Mouse (Mus musculus) embryonic facial prominence, embryonic 10.5 days (tissue): ENCODE data around the gene Hps4. TPM values are rescaled to one million over a fixed set of nuclear protein-coding genes. Genes with fewer than 3 reads are reported as not detected.

Experiments used
- DNase-seq: peaks from one replicate; pipeline ENCODE4 v3.0.0-alpha.2; 2017; ENCODE audit warnings: low spot score
- H3K27ac ChIP-seq: fragments of 300-500 bp; sonication (generic); replicated peaks from 2 replicates; pipeline ENCODE4 v1.5.1; 2016; ENCODE audit warnings: mild to moderate bottlenecking
- H3K27me3 ChIP-seq: fragments of 300-500 bp; sonication (generic); replicated peaks from 2 replicates; pipeline ENCODE4 v1.6.1; 2016; ENCODE audit warnings: low read depth, mild to moderate bottlenecking; ENCODE audit not compliant: poor library complexity, severe bottlenecking
- H3K36me3 ChIP-seq: fragments of 300-500 bp; sonication (generic); replicated peaks from 2 replicates; pipeline ENCODE4 v1.6.1; 2016; ENCODE audit warnings: mild to moderate bottlenecking, moderate library complexity
- H3K4me1 ChIP-seq: fragments of 300-500 bp; sonication (generic); 2 replicates; pipeline ENCODE4 v1.6.1; 2016
- H3K4me3 ChIP-seq: fragments of 300-500 bp; sonication (generic); 2 replicates; pipeline ENCODE4 v1.5.1; 2016; ENCODE audit warnings: mild to moderate bottlenecking, moderate library complexity
- H3K9me3 ChIP-seq: fragments of 300-500 bp; sonication (generic); 2 replicates; pipeline ENCODE4 v1.6.1; 2016; ENCODE audit warnings: mild to moderate bottlenecking
- WGBS: fragments of 180-500 bp; shearing (Covaris S2); methylation state at CpG from one replicate; pipeline ENCODE4 v1.1.7; 2016; 5-methylcytosine and 5-hydroxymethylcytosine counted together
- polyA plus RNA-seq: library from polyadenylated mRNA; unstranded; fragments of >200 nt; fragmentation: Nextera tagmentation; extraction: Ambion mirVana; gene quantifications from 2 replicates; pipeline ENCODE4 v1.2.1, GENCODE M21; 2016

Gene Hps4
- polyA plus RNA-seq, 1 experiment from 2014 or later: 36.1 TPM

GRCm38 (mm10) chr5:112356322-112356721, 13.4 kb downstream of the Hps4 start:
- no peaks in the 10 kb centered on the region for H3K27me3 ChIP-seq
- peaks cover 85% of the 10 kb centered on the region for H3K36me3 ChIP-seq
- H3K4me1 ChIP-seq: 0 out of 2 replicates have a peak, but pooled peaks cover 3% of the 10 kb centered on the region
- no peak overlapping the region for H3K4me3 ChIP-seq
- no peaks in the 10 kb centered on the region for H3K9me3 ChIP-seq
- no peak for DNase-seq
- WGBS: 93% methylated on average over 9 of the region's 9 CpGs
- H3K27ac ChIP-seq: no peak overlapping the region

GRCm38 (mm10) chr5:112359520-112359919, 16.6 kb downstream of the Hps4 start:
- H3K4me3 ChIP-seq: no peak overlapping the region
- no peak overlapping the region for H3K27ac ChIP-seq
- H3K4me1 ChIP-seq: peaks cover 11% of the 10 kb centered on the region; the same call in 1 of the 2 replicates
- no peaks in the 10 kb centered on the region for H3K27me3 ChIP-seq
- WGBS: 91% methylated on average over 4 of the region's 4 CpGs
- H3K36me3 ChIP-seq: peaks cover 82% of the 10 kb centered on the region
- DNase-seq: no peak
- H3K9me3 ChIP-seq: no peaks in the 10 kb centered on the region

DNA sequence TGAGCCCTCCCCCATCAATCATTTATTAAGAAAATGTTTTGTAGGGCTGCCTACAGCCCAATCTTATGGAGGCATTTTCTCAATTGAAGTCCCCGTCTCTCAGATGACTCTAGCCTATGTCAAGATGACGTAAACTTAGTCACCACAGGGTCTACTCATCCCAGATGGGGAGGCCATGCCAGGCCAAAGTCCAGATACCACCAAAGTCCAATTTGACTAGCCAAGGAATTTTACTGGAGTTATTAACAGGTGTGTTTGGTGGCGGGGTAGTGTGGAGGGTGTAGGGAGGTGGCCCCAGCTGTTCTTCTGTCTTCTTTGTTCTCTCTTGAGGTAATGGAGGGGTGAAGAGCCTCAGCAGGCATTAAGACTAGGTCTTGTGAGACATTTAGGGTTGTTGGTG, 17.2 kb downstream of the Hps4 start:
- 93% methylated on average over 3 of the region's 3 CpGs for WGBS
- H3K36me3 ChIP-seq: peaks cover 82% of the 10 kb centered on the region
- no peaks in the 10 kb centered on the region for H3K27me3 ChIP-seq
- no peaks in the 10 kb centered on the region for H3K9me3 ChIP-seq
- H3K4me3 ChIP-seq: no peak overlapping the region
- H3K27ac ChIP-seq: no peak overlapping the region
- H3K4me1 ChIP-seq: peaks cover 15% of the 10 kb centered on the region; the same call in 1 of the 2 replicates
- no peak for DNase-seq

DNA sequence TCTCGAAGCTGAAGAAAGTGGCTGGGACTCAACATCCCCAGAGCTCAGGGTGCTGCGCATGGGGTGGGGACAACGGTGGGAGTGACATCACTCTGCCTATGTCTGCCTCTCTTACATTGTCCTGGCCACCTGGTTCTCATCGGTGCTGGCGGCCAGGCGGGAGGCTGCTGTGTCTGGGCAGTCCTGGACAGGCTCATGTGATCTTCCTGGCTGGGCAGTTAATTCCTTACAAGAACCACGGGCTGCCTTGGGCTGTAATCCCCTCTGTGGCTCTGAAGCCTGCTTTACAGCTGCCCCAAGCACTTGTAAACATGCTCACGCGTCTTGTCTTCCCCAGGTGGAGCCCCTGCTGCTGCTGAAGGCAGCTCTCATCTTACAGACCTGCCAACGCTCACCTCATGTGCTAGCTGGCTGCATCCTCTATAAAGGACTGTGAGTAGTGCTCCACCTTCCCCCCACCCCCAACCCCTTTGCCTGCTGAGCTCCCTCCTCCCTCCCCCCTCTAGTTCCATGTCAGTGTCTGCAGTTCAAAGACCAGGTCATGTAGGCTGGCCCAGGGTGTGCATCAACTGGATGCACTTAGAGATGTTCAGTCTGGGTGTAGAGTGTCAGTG, 21.4 kb downstream of the Hps4 start:
- WGBS: 64% methylated on average over 10 of the region's 10 CpGs
- H3K4me3 ChIP-seq: no peak overlapping the region
- no peaks in the 10 kb centered on the region for H3K9me3 ChIP-seq
- no peak for DNase-seq
- no peak overlapping the region for H3K27ac ChIP-seq
- peaks cover 86% of the 10 kb centered on the region for H3K36me3 ChIP-seq
- H3K27me3 ChIP-seq: no peaks in the 10 kb centered on the region
- H3K4me1 ChIP-seq: peaks cover 11% of the 10 kb centered on the region; the same call in 1 of the 2 replicates

GRCm38 (mm10) chr5:112366879-112367278, 24.0 kb downstream of the Hps4 start:
- Histone ChIP-seq H3K27me3 (no peaks in the 10 kb centered on the region), H3K4me3 (no peak overlapping the region), H3K4me1 (peaks cover 15% of the 10 kb centered on the region), H3K36me3 (peaks cover 96% of the 10 kb centered on the region), H3K27ac (no peak overlapping the region), H3K9me3 (no peaks in the 10 kb centered on the region)
- WGBS: 95% methylated on average over 6 of the region's 6 CpGs
- no peak for DNase-seq

GRCm38 (mm10) chr5:112367338-112367737, 24.5 kb downstream of the Hps4 start:
- peaks cover 96% of the 10 kb centered on the region for H3K36me3 ChIP-seq
- 86% methylated on average over 4 of the region's 4 CpGs for WGBS
- no peak overlapping the region for H3K4me3 ChIP-seq
- peaks cover 20% of the 10 kb centered on the region for H3K4me1 ChIP-seq
- H3K9me3 ChIP-seq: no peaks in the 10 kb centered on the region
- H3K27me3 ChIP-seq: no peaks in the 10 kb centered on the region
- H3K27ac ChIP-seq: no peak overlapping the region
- no peak for DNase-seq

GRCm38 (mm10) chr5:112367929-112368328, 25.0 kb downstream of the Hps4 start:
- H3K36me3 ChIP-seq: peaks cover 96% of the 10 kb centered on the region
- 90% methylated on average over 12 of the region's 12 CpGs for WGBS

GRCm38 (mm10) chr5:112368666-112369065, 25.8 kb downstream of the Hps4 start:
- Histone ChIP-seq H3K9me3 (no peaks in the 10 kb centered on the region), H3K4me1 (peaks cover 22% of the 10 kb centered on the region), H3K36me3 (peaks cover 96% of the 10 kb centered on the region), H3K27ac (no peak overlapping the region), H3K27me3 (no peaks in the 10 kb centered on the region), H3K4me3 (no peak overlapping the region)
- no peak for DNase-seq
- WGBS: 95% methylated on average over 10 of the region's 10 CpGs

More at GRCm38 (mm10) chr5:112367929-112368328, 25.0 kb downstream of the Hps4 start:
- DNase-seq: no peak
- Histone ChIP-seq H3K9me3 (no peaks in the 10 kb centered on the region), H3K27me3 (no peaks in the 10 kb centered on the region), H3K4me1 (peaks cover 22% of the 10 kb centered on the region), H3K4me3 (no peak overlapping the region), H3K27ac (no peak overlapping the region)

DNA sequence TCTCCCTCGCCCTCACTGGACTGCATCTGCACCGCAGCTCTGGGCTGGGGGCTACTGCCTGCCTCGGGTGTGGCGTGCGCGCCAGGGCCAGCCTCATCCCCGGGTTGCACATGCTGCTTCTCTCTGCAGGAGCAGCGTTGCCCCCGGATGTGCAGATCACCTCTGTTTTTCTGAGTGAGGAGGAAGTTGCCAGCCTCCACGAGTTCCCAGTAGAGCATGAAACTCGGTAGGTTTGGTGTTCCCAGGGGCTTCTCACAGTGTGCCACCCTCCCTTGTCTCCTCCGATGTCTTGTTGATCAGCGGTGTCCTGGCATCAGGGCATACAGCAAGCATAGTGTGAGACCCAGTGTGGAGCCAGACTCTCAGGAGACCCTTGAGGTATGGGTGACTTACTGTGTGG, 26.4 kb downstream of the Hps4 start:
- no peak for DNase-seq
- no peak overlapping the region for H3K4me3 ChIP-seq
- H3K9me3 ChIP-seq: no peaks in the 10 kb centered on the region
- H3K27me3 ChIP-seq: no peaks in the 10 kb centered on the region
- no peak overlapping the region for H3K27ac ChIP-seq
- WGBS: 90% methylated on average over 13 of the region's 13 CpGs
- H3K4me1 ChIP-seq: peaks cover 17% of the 10 kb centered on the region
- H3K36me3 ChIP-seq: peaks cover 96% of the 10 kb centered on the region

GRCm38 (mm10) chr5:112370236-112370813, 27.4 kb downstream of the Hps4 start:
- DNase-seq: no peak
- no peaks in the 10 kb centered on the region for H3K9me3 ChIP-seq
- peaks cover 18% of the 10 kb centered on the region for H3K4me1 ChIP-seq
- no peaks in the 10 kb centered on the region for H3K27me3 ChIP-seq
- H3K36me3 ChIP-seq: peaks cover 96% of the 10 kb centered on the region
- 0 out of 2 replicates have a peak overlapping the region, but pooled peaks have one; percentile 4 for H3K27ac ChIP-seq
- WGBS: 90% methylated on average over 12 of the region's 12 CpGs
- no peak overlapping the region for H3K4me3 ChIP-seq

- no peak for DNase-seq
- Histone ChIP-seq H3K9me3 (no peaks in the 10 kb centered on the region), H3K4me3 (no peak overlapping the region), H3K4me1 (peaks cover 25% of the 10 kb centered on the region), H3K27ac (peak overlapping the region; percentile 48; the same call in 1 of the 2 replicates), H3K27me3 (no peaks in the 10 kb centered on the region), H3K36me3 (peaks cover 97% of the 10 kb centered on the region)
- WGBS: 50% methylated on average over 7 of the region's 7 CpGs
Measured at GRCm38 (mm10) chr5:112371933-112372332, 29.1 kb downstream of the Hps4 start.

- WGBS: 87% methylated on average over 4 of the region's 4 CpGs
- no peak for DNase-seq
- Histone ChIP-seq H3K36me3 (peaks cover 90% of the 10 kb centered on the region), H3K4me1 (peaks cover 25% of the 10 kb centered on the region), H3K4me3 (no peak overlapping the region), H3K27ac (no peak overlapping the region), H3K27me3 (no peaks in the 10 kb centered on the region), H3K9me3 (no peaks in the 10 kb centered on the region)
Measured at GRCm38 (mm10) chr5:112376111-112376510, 33.2 kb downstream of the Hps4 start.

GRCm38 (mm10) chr5:112377380-112377779, 34.5 kb downstream of the Hps4 start:
- Histone ChIP-seq H3K4me3 (no peak overlapping the region), H3K36me3 (peaks cover 82% of the 10 kb centered on the region), H3K27me3 (no peaks in the 10 kb centered on the region), H3K27ac (no peak overlapping the region), H3K4me1 (peaks cover 22% of the 10 kb centered on the region), H3K9me3 (no peaks in the 10 kb centered on the region)
- DNase-seq: no peak
- 89% methylated on average over 1 of the region's 1 CpGs for WGBS
